Mouse (Mus musculus): ENCODE results near the gene Erich3. TPM values are rescaled to one million over a fixed set of nuclear protein-coding genes. Genes with fewer than 3 reads are reported as not detected.
"Not testable (repeated sequence)": the region's sequence is repeated elsewhere in the genome, so short reads cannot be mapped to it uniquely, and the experiment has no call there.

The Erich3 gene
- 0.23 and 0.25 TPM in 2 replicates for polyA plus RNA-seq (2015; fragmentation: Nextera tagmentation; extraction: Ambion mirVana)

GRCm38 (mm10) chr3:154663545-154663944, at the start of gene Erich3:
Gene Erich3 (plus strand): TSS chr3:154663859.
- 43% methylated on average over 5 of the region's 7 CpGs for WGBS
- Histone ChIP-seq H3K4me3 (ENCODE audit: low read length) (peak within 1 kb of the TSS; percentile 29), H3K4me2 (ENCODE audit: low read depth, low read length) (peak within 1 kb of the TSS; percentile 42), H3K27ac (ENCODE audit: low read length) (no peak within 1 kb of the TSS), H3K36me3 (ENCODE audit: control insufficient read depth, insufficient read depth, low read length) (no peaks in the 10 kb centered on the region), H3K9me3 (ENCODE audit: control insufficient read depth, low read length) (no peaks in the 10 kb centered on the region), H3K27me3 (ENCODE audit: control insufficient read depth, insufficient read depth, low read depth, low read length) (peaks cover 31% of the 10 kb centered on the region), H3K4me1 (replicated peaks; ENCODE audit: control insufficient read depth, insufficient read depth, low read length) (no peaks in the 10 kb centered on the region), H3K9ac (ENCODE audit: low read length) (no peak within 1 kb of the TSS)
- ATAC-seq (ENCODE audit: low read depth) = peak; percentile 38; the same call in 1 of the 2 replicates

- no peak overlapping the region for H3K4me2 ChIP-seq (ENCODE audit: low read depth, low read length)
- no peaks in the 10 kb centered on the region for H3K4me1 ChIP-seq (replicated peaks; ENCODE audit: control insufficient read depth, insufficient read depth, low read length)
- H3K4me3 ChIP-seq (ENCODE audit: low read length) = no peak overlapping the region
- no peak overlapping the region for H3K27ac ChIP-seq (ENCODE audit: low read length)
- no peaks in the 10 kb centered on the region for H3K27me3 ChIP-seq (ENCODE audit: control insufficient read depth, insufficient read depth, low read depth, low read length)
- WGBS = 94% methylated on average over 8 of the region's 8 CpGs
- peaks cover 10% of the 10 kb centered on the region; the same call in 1 of the 2 replicates for H3K36me3 ChIP-seq (ENCODE audit: control insufficient read depth, insufficient read depth, low read length)
- no peak for ATAC-seq (ENCODE audit: low read depth)
- no peak overlapping the region for H3K9ac ChIP-seq (ENCODE audit: low read length)
- no peaks in the 10 kb centered on the region for H3K9me3 ChIP-seq (ENCODE audit: control insufficient read depth, low read length)
Observed at GRCm38 (mm10) chr3:154614771-154615170, 48.9 kb upstream of the Erich3 start.

- Histone ChIP-seq H3K4me1 (replicated peaks; ENCODE audit: control insufficient read depth, insufficient read depth, low read length) (no peaks in the 10 kb centered on the region), H3K4me2 (ENCODE audit: low read depth, low read length) (no peak overlapping the region), H3K27ac (ENCODE audit: low read length) (no peak overlapping the region), H3K4me3 (ENCODE audit: low read length) (no peak overlapping the region), H3K36me3 (ENCODE audit: control insufficient read depth, insufficient read depth, low read length) (peaks cover 10% of the 10 kb centered on the region; the same call in 1 of the 2 replicates), H3K9me3 (ENCODE audit: control insufficient read depth, low read length) (no peaks in the 10 kb centered on the region), H3K9ac (ENCODE audit: low read length) (no peak overlapping the region), H3K27me3 (ENCODE audit: control insufficient read depth, insufficient read depth, low read depth, low read length) (no peaks in the 10 kb centered on the region)
- 86% methylated on average over 7 of the region's 7 CpGs for WGBS
- no peak for ATAC-seq (ENCODE audit: low read depth)
Observed at GRCm38 (mm10) chr3:154615304-154615703, 48.4 kb upstream of the Erich3 start.

GRCm38 (mm10) chr3:154616106-154616505, 47.6 kb upstream of the Erich3 start:
- Histone ChIP-seq H3K36me3 (ENCODE audit: control insufficient read depth, insufficient read depth, low read length) (peaks cover 10% of the 10 kb centered on the region; the same call in 1 of the 2 replicates), H3K4me1 (replicated peaks; ENCODE audit: control insufficient read depth, insufficient read depth, low read length) (no peaks in the 10 kb centered on the region), H3K9ac (ENCODE audit: low read length) (no peak overlapping the region), H3K4me3 (ENCODE audit: low read length) (no peak overlapping the region), H3K9me3 (ENCODE audit: control insufficient read depth, low read length) (no peaks in the 10 kb centered on the region), H3K27me3 (ENCODE audit: control insufficient read depth, insufficient read depth, low read depth, low read length) (no peaks in the 10 kb centered on the region), H3K4me2 (ENCODE audit: low read depth, low read length) (no peak overlapping the region), H3K27ac (ENCODE audit: low read length) (no peak overlapping the region)
- 82% methylated on average over 4 of the region's 4 CpGs for WGBS
- ATAC-seq (ENCODE audit: low read depth) = no peak

GRCm38 (mm10) chr3:154628284-154628683, 35.4 kb upstream of the Erich3 start:
- no peaks in the 10 kb centered on the region for H3K9me3 ChIP-seq (ENCODE audit: control insufficient read depth, low read length)
- no peaks in the 10 kb centered on the region for H3K4me1 ChIP-seq (replicated peaks; ENCODE audit: control insufficient read depth, insufficient read depth, low read length)
- no peak overlapping the region for H3K9ac ChIP-seq (ENCODE audit: low read length)
- H3K4me2 ChIP-seq (ENCODE audit: low read depth, low read length) = no peak overlapping the region
- H3K27ac ChIP-seq (ENCODE audit: low read length) = no peak overlapping the region
- no peaks in the 10 kb centered on the region for H3K36me3 ChIP-seq (ENCODE audit: control insufficient read depth, insufficient read depth, low read length)
- H3K27me3 ChIP-seq (ENCODE audit: control insufficient read depth, insufficient read depth, low read depth, low read length) = no peaks in the 10 kb centered on the region
- no peak overlapping the region for H3K4me3 ChIP-seq (ENCODE audit: low read length)
- 0 out of 2 replicates have a peak, but pooled peaks have one; percentile 23 for ATAC-seq (ENCODE audit: low read depth)

- 77% methylated on average over 2 of the region's 2 CpGs for WGBS
- H3K4me2 ChIP-seq (ENCODE audit: low read depth, low read length); ATAC-seq (ENCODE audit: low read depth); H3K36me3 ChIP-seq (ENCODE audit: control insufficient read depth, insufficient read depth, low read length); H3K4me3 ChIP-seq (ENCODE audit: low read length); H3K27me3 ChIP-seq (ENCODE audit: control insufficient read depth, insufficient read depth, low read depth, low read length); H3K9ac ChIP-seq (ENCODE audit: low read length); H3K9me3 ChIP-seq (ENCODE audit: control insufficient read depth, low read length); H3K4me1 ChIP-seq (replicated peaks; ENCODE audit: control insufficient read depth, insufficient read depth, low read length); H3K27ac ChIP-seq (ENCODE audit: low read length): not testable (repeated sequence)
Observed at GRCm38 (mm10) chr3:154631281-154631680, 32.4 kb upstream of the Erich3 start.

- WGBS = 87% methylated on average over 5 of the region's 5 CpGs
- ATAC-seq (ENCODE audit: low read depth) = no peak
- H3K4me2 ChIP-seq (ENCODE audit: low read depth, low read length) = no peak overlapping the region
- no peaks in the 10 kb centered on the region for H3K27me3 ChIP-seq (ENCODE audit: control insufficient read depth, insufficient read depth, low read depth, low read length)
- no peak overlapping the region for H3K4me3 ChIP-seq (ENCODE audit: low read length)
- no peak overlapping the region for H3K9ac ChIP-seq (ENCODE audit: low read length)
- H3K36me3 ChIP-seq (ENCODE audit: control insufficient read depth, insufficient read depth, low read length) = no peaks in the 10 kb centered on the region
- no peak overlapping the region for H3K27ac ChIP-seq (ENCODE audit: low read length)
- H3K9me3 ChIP-seq (ENCODE audit: control insufficient read depth, low read length) = no peaks in the 10 kb centered on the region
- H3K4me1 ChIP-seq (replicated peaks; ENCODE audit: control insufficient read depth, insufficient read depth, low read length) = no peaks in the 10 kb centered on the region
Observed at GRCm38 (mm10) chr3:154633091-154633490, 30.6 kb upstream of the Erich3 start.

- H3K9ac ChIP-seq (ENCODE audit: low read length) = peak overlapping the region; percentile 46
- 0 out of 2 replicates have a peak, but pooled peaks have one; percentile 43 for ATAC-seq (ENCODE audit: low read depth)
- H3K4me1 ChIP-seq (replicated peaks; ENCODE audit: control insufficient read depth, insufficient read depth, low read length) = no peaks in the 10 kb centered on the region
- no peaks in the 10 kb centered on the region for H3K36me3 ChIP-seq (ENCODE audit: control insufficient read depth, insufficient read depth, low read length)
- H3K27ac ChIP-seq (ENCODE audit: low read length) = no peak overlapping the region
- no peaks in the 10 kb centered on the region for H3K9me3 ChIP-seq (ENCODE audit: control insufficient read depth, low read length)
- 35% methylated on average over 29 of the region's 29 CpGs for WGBS
- peak overlapping the region; percentile 39 for H3K4me3 ChIP-seq (ENCODE audit: low read length)
- H3K27me3 ChIP-seq (ENCODE audit: control insufficient read depth, insufficient read depth, low read depth, low read length) = no peaks in the 10 kb centered on the region; the same call in 1 of the 2 replicates
- H3K4me2 ChIP-seq (ENCODE audit: low read depth, low read length) = peak overlapping the region; percentile 59
Observed at GRCm38 (mm10) chr3:154646638-154647442, 16.8 kb upstream of the Erich3 start.

GRCm38 (mm10) chr3:154647443-154647780, 16.2 kb upstream of the Erich3 start:
- no peaks in the 10 kb centered on the region for H3K4me1 ChIP-seq (replicated peaks; ENCODE audit: control insufficient read depth, insufficient read depth, low read length)
- no peaks in the 10 kb centered on the region; the same call in 1 of the 2 replicates for H3K27me3 ChIP-seq (ENCODE audit: control insufficient read depth, insufficient read depth, low read depth, low read length)
- H3K9me3 ChIP-seq (ENCODE audit: control insufficient read depth, low read length) = no peaks in the 10 kb centered on the region
- 45% methylated on average over 7 of the region's 7 CpGs for WGBS
- H3K4me2 ChIP-seq (ENCODE audit: low read depth, low read length) = peak overlapping the region; percentile 59
- H3K36me3 ChIP-seq (ENCODE audit: control insufficient read depth, insufficient read depth, low read length) = no peaks in the 10 kb centered on the region
- no peak overlapping the region for H3K27ac ChIP-seq (ENCODE audit: low read length)
- ATAC-seq (ENCODE audit: low read depth) = no peak
- no peak overlapping the region for H3K9ac ChIP-seq (ENCODE audit: low read length)
- peak overlapping the region; percentile 39 for H3K4me3 ChIP-seq (ENCODE audit: low read length)
